14 mouse cellular contexts compared by ENCODE assay signal in the genomic region with DNA sequence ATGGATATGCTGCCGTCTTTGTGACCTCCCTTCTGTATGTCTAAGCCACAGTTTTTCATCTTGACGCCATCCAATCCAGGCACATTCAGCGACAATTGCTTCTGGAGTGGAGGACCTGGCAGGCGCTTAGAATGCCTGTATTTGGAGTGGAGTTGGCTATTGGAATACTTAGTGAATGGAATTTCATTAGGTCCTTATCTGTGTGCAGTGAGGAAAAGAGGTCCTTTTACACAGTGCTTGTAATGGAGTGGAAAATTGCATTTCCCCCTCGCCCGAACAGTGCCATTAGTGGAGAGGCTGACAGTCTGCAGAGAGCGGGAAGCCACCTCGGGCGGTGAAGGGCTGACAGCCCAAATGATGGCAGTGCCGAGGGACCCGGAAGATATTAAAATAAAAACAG.
DNase-seq lines count a peak whose midpoint lies in the region; ATAC-seq and TF ChIP-seq lines count a peak whose summit lies in the region.
"Had no signal": no experiment of that assay in that cellular context is flagged by ENCODE, and none has a peak within 500 bp of the region (broad histone marks: within the 10 kb centered on the region; RNA-seq: fewer than 3 reads in every experiment).

No protein-coding gene starts in this region.

- 67% methylated on average over 11 of the region's 11 CpGs for WGBS in embryonic facial prominence, embryonic 14.5 days
- WGBS in lung, embryonic 15.5 days = 62% methylated on average over 11 of the region's 11 CpGs
- WGBS in cerebellum, adult 2 months = 80% methylated on average over 11 of the region's 11 CpGs

- no peaks in the 10 kb centered on the region for H3K27me3 ChIP-seq in embryonic facial prominence, embryonic 14.5 days (replicated peaks; ENCODE audit: control insufficient read depth, insufficient read depth, low read length)
- no peaks in the 10 kb centered on the region for H3K27me3 ChIP-seq in lung, embryonic 15.5 days
- no peaks in the 10 kb centered on the region for H3K27me3 ChIP-seq in cerebellum, adult 2 months (ENCODE audit: control insufficient read depth, insufficient read depth, low read length)
- H3K27me3 ChIP-seq: CH12.LX; liver, embryonic 15.5 days had no signal

- no peak for ATAC-seq in embryonic facial prominence, embryonic 14.5 days (ENCODE audit: low read depth)
- peak; percentile 79 for ATAC-seq in lung, embryonic 15.5 days (ENCODE audit: borderline replicate concordance, extremely low read depth, low FRiP score, low TSS enrichment)

- DNase-seq in heart, postnatal 4 days = peak; percentile 11
- no peak for DNase-seq in heart, postnatal 10 days
- DNase-seq in brain, embryonic 14.5 days (ENCODE audit: low read depth) = peak; percentile 88
- DNase-seq in embryonic facial prominence, embryonic 14.5 days (ENCODE audit: low spot score) = peak; percentile 4
- no peak for DNase-seq in left cerebral cortex, postnatal 25 days (ENCODE audit: low spot score in 2 of 2)
- no peak for DNase-seq in layer of hippocampus, postnatal 25 days (ENCODE audit: extremely low spot score in 1 of 2, low spot score in 1 of 2)
- DNase-seq in cerebellum, adult 2 months = no peak
- DNase-seq: adrenal gland, adult 8-10 months; cerebellum, postnatal 36 days; thymus, postnatal 14 days had no signal

- H3K4me2 ChIP-seq in embryonic facial prominence, embryonic 14.5 days (ENCODE audit: low read depth, low read length) = no peak overlapping the region
- no peak overlapping the region; the same call in 1 of the 2 replicates for H3K4me2 ChIP-seq in lung, embryonic 15.5 days
- H3K4me2 ChIP-seq: liver, embryonic 15.5 days had no signal

- no peaks in the 10 kb centered on the region for H3K36me3 ChIP-seq in embryonic facial prominence, embryonic 14.5 days (ENCODE audit: control insufficient read depth, insufficient read depth, low read length)
- H3K36me3 ChIP-seq in lung, embryonic 15.5 days = no peaks in the 10 kb centered on the region
- H3K36me3 ChIP-seq: limb, embryonic 10.5 days; liver, embryonic 15.5 days had no signal

- no peak for TF ChIP-seq POLR2A in brain, embryonic 14.5 days (IDR thresholded peaks at IDR 0.05; ENCODE audit: borderline replicate concordance, extremely low read depth, insufficient read depth, insufficient read length, poor library complexity, severe bottlenecking)
- TF ChIP-seq POLR2A in cerebellum, adult 2 months (IDR thresholded peaks at IDR 0.05; ENCODE audit: borderline replicate concordance, insufficient read depth, low read length) = no peak

- no peaks in the 10 kb centered on the region; the same call in 1 of the 2 replicates for H3K4me1 ChIP-seq in embryonic facial prominence, embryonic 14.5 days (ENCODE audit: control insufficient read depth, insufficient read depth, low read length)
- H3K4me1 ChIP-seq in lung, embryonic 15.5 days = peaks cover 7% of the 10 kb centered on the region; the same call in 1 of the 2 replicates
- H3K4me1 ChIP-seq in cerebellum, adult 2 months (ENCODE audit: control insufficient read depth, insufficient read depth, low read length) = no peaks in the 10 kb centered on the region
- H3K4me1 ChIP-seq: liver, embryonic 15.5 days had no signal

- no peak overlapping the region for H3K27ac ChIP-seq in embryonic facial prominence, embryonic 14.5 days (replicated peaks; ENCODE audit: low read depth, low read length)
- peak overlapping the region; percentile 34 for H3K27ac ChIP-seq in lung, embryonic 15.5 days
- H3K27ac ChIP-seq in cerebellum, adult 2 months (ENCODE audit: insufficient read depth, low read length) = no peak overlapping the region
- H3K27ac ChIP-seq: limb, embryonic 10.5 days; liver, embryonic 15.5 days had no signal

- H3K4me3 ChIP-seq in embryonic facial prominence, embryonic 14.5 days (ENCODE audit: low read depth, low read length) = no peak overlapping the region
- H3K4me3 ChIP-seq in lung, embryonic 15.5 days = no peak overlapping the region
- H3K4me3 ChIP-seq in cerebellum, adult 2 months (replicated peaks; ENCODE audit: insufficient read depth, low read depth, low read length) = no peak overlapping the region
- H3K4me3 ChIP-seq: limb, embryonic 10.5 days; liver, embryonic 15.5 days had no signal

- TF ChIP-seq CTCF in brain, embryonic 14.5 days (IDR thresholded peaks at IDR 0.05; ENCODE audit: borderline replicate concordance, extremely low read depth, insufficient read depth, insufficient read length) = no peak
- TF ChIP-seq CTCF in cerebellum, adult 2 months (IDR thresholded peaks at IDR 0.05; ENCODE audit: borderline replicate concordance, insufficient read depth, low read depth, low read length) = no peak

- intact Hi-C loops in heart, postnatal 10 days (cut with DNase I) = no loop called here
- intact Hi-C loops in left cerebral cortex, postnatal 25 days (cut with DNase I) = no loop called here

- no peaks in the 10 kb centered on the region for H3K9me3 ChIP-seq in embryonic facial prominence, embryonic 14.5 days (ENCODE audit: control insufficient read depth, low read length)
- no peaks in the 10 kb centered on the region for H3K9me3 ChIP-seq in lung, embryonic 15.5 days
- H3K9me3 ChIP-seq: limb, embryonic 10.5 days; liver, embryonic 15.5 days had no signal

- H3K9ac ChIP-seq in embryonic facial prominence, embryonic 14.5 days (ENCODE audit: low read depth, low read length) = no peak overlapping the region
- H3K9ac ChIP-seq in lung, embryonic 15.5 days = no peak overlapping the region
- H3K9ac ChIP-seq: liver, embryonic 15.5 days had no signal

Comparison
In these comparisons a context has a peak if more than half of its experiments do, and no peak if none do; other contexts are left out.
1. DNase-seq: peak in heart, postnatal 4 days (single experiment), brain, embryonic 14.5 days (single experiment) and embryonic facial prominence, embryonic 14.5 days (single experiment); none in heart, postnatal 10 days (0 of 2), left cerebral cortex, postnatal 25 days (0 of 2), layer of hippocampus, postnatal 25 days (0 of 2) and cerebellum, adult 2 months (0 of 2).